Mouse (Mus musculus) MEL (cell line): ENCODE data around the gene Sdad1. TPM values are rescaled to one million over a fixed set of nuclear protein-coding genes. Genes with fewer than 3 reads are reported as not detected.

Experiments
- DNase-seq: peaks from one replicate; pipeline ENCODE4 v3.0.0; 2011; ENCODE audit warnings: low read depth, low spot score
- H3K27ac ChIP-seq: 2 replicates; pipeline ENCODE4 v1.5.1; 2012; ENCODE audit warnings: low read depth, mild to moderate bottlenecking, control low read depth, low read length, moderate library complexity; ENCODE audit not compliant: control insufficient read depth
- H3K27me3 ChIP-seq, 2 experiments: fragments of 150-350 bp in 1 of 2; sonication (generic) in 1 of 2; 2 replicates each; pipeline ENCODE4 v1.6.1; 2012; ENCODE audit warnings: low read length in 2 of 2, mild to moderate bottlenecking in 2 of 2, improper control_type of control experiment in 1 of 2, moderate library complexity in 1 of 2; ENCODE audit not compliant: insufficient read depth in 2 of 2, control insufficient read depth in 1 of 2
- H3K36me3 ChIP-seq, 2 experiments: 2 replicates each; pipeline ENCODE4 v1.6.1; 2012 to 2014; ENCODE audit warnings: low read length in 2 of 2, improper control_type of control experiment in 1 of 2, inconsistent platforms in 1 of 2, mild to moderate bottlenecking in 1 of 2; ENCODE audit not compliant: insufficient read depth in 2 of 2, control insufficient read depth in 1 of 2
- H3K4me1 ChIP-seq, 2 experiments: fragments of 150-350 bp in 1 of 2; sonication (generic) in 1 of 2; 2 replicates each; pipeline ENCODE4 v1.6.1; 2012; ENCODE audit warnings: low read length in 2 of 2, improper control_type of control experiment in 1 of 2, mild to moderate bottlenecking in 1 of 2; ENCODE audit not compliant: insufficient read depth in 2 of 2, control insufficient read depth in 1 of 2
- H3K4me3 ChIP-seq, 2 experiments: fragments of 150-350 bp in 1 of 2; sonication (generic) in 1 of 2; 2 replicates each; pipeline ENCODE4 v1.5.1; 2012; ENCODE audit warnings: low read depth in 2 of 2, low read length in 2 of 2, mild to moderate bottlenecking in 2 of 2, moderate library complexity in 2 of 2, control low read depth in 1 of 2, improper control_type of control experiment in 1 of 2; ENCODE audit not compliant: control insufficient read depth in 1 of 2, insufficient read depth in 1 of 2
- H3K79me2 ChIP-seq: 2 replicates; pipeline ENCODE4 v1.6.1; 2012; ENCODE audit warnings: mild to moderate bottlenecking, low read length, moderate library complexity; ENCODE audit not compliant: control insufficient read depth, poor library complexity, insufficient read depth
- H3K9ac ChIP-seq: 2 replicates; pipeline ENCODE4 v1.6.1; 2012; ENCODE audit warnings: low read depth, mild to moderate bottlenecking, control low read depth, low read length, moderate library complexity; ENCODE audit not compliant: control insufficient read depth, poor library complexity, severe bottlenecking
- H3K9me3 ChIP-seq: fragments of 150-350 bp; sonication (generic); replicated peaks from 2 replicates; pipeline ENCODE4 v1.6.1; 2012; ENCODE audit warnings: mild to moderate bottlenecking, low read length, improper control_type of control experiment, moderate library complexity; ENCODE audit not compliant: insufficient read depth
- CHD1 ChIP-seq: IDR thresholded peaks from 2 replicates; pipeline ENCODE4 v1.6.1; 2012; ENCODE audit warnings: low read depth, mild to moderate bottlenecking, inconsistent platforms, low read length, improper control_type of control experiment
- CHD2 ChIP-seq: IDR thresholded peaks from 2 replicates; pipeline ENCODE4 v1.6.1; 2011; ENCODE audit warnings: low read length, improper control_type of control experiment
- CTCF ChIP-seq, 3 experiments: IDR thresholded peaks in 2 of 3; conservative IDR thresholded peaks in 1 of 3; 2 replicates each; pipeline ENCODE4 v1.5.1; 2011 to 2012; ENCODE audit warnings: low read length in 3 of 3, low read depth in 2 of 3, mild to moderate bottlenecking in 2 of 3, improper control_type of control experiment in 1 of 3, inconsistent platforms in 1 of 3, mixed read lengths in 1 of 3, moderate library complexity in 1 of 3; ENCODE audit not compliant: control insufficient read depth in 1 of 3, insufficient read depth in 1 of 3, poor library complexity in 1 of 3, severe bottlenecking in 1 of 3
- E2F4 ChIP-seq: IDR thresholded peaks from 2 replicates; pipeline ENCODE4 v1.6.1; 2011; ENCODE audit warnings: low read depth, low read length, improper control_type of control experiment, borderline replicate concordance
- ETS1 ChIP-seq: IDR thresholded peaks from 2 replicates; pipeline ENCODE4 v1.6.1; 2012; ENCODE audit warnings: low read depth, mild to moderate bottlenecking, inconsistent platforms, low read length, improper control_type of control experiment, moderate library complexity
- HCFC1 ChIP-seq: IDR thresholded peaks from 2 replicates; pipeline ENCODE4 v1.6.1; 2012; ENCODE audit warnings: low read depth, mild to moderate bottlenecking, inconsistent platforms, low read length, improper control_type of control experiment, moderate library complexity
- KAT2A ChIP-seq: conservative IDR thresholded peaks from 2 replicates; pipeline ENCODE4 v1.6.1; 2012; ENCODE audit warnings: low read depth, low read length, improper control_type of control experiment, inconsistent platforms
- MEF2A ChIP-seq: IDR thresholded peaks from 2 replicates; pipeline ENCODE4 v1.6.1; 2014; ENCODE audit warnings: low read depth, mild to moderate bottlenecking, inconsistent platforms, low read length, improper control_type of control experiment; ENCODE audit not compliant: poor library complexity, insufficient replicate concordance, severe bottlenecking; ENCODE audit errors: extremely low read depth
- POLR2AphosphoS5 ChIP-seq: IDR thresholded peaks from 2 replicates; pipeline ENCODE4 v1.6.1; 2012; ENCODE audit warnings: low read depth, borderline replicate concordance, mild to moderate bottlenecking, inconsistent platforms, low read length, moderate library complexity, mixed read lengths
- RAD21 ChIP-seq: IDR thresholded peaks from 2 replicates; pipeline ENCODE4 v1.6.1; 2011; ENCODE audit warnings: mild to moderate bottlenecking, low read depth, low read length, improper control_type of control experiment
- RCOR1 ChIP-seq: IDR thresholded peaks from 2 replicates; pipeline ENCODE4 v1.6.1; 2012; ENCODE audit warnings: low read depth, mild to moderate bottlenecking, inconsistent platforms, low read length, improper control_type of control experiment
- SIN3A ChIP-seq: IDR thresholded peaks from 2 replicates; pipeline ENCODE4 v1.6.1; 2012; ENCODE audit warnings: low read length, improper control_type of control experiment, inconsistent platforms
- SMC3 ChIP-seq: IDR thresholded peaks from 2 replicates; pipeline ENCODE4 v1.6.1; 2011; ENCODE audit warnings: low read depth, low read length, improper control_type of control experiment
- TBP ChIP-seq: IDR thresholded peaks from 2 replicates; pipeline ENCODE4 v1.8.0; 2011; ENCODE audit warnings: low read depth, low read length, improper control_type of control experiment
- TCF12 ChIP-seq: IDR thresholded peaks from 2 replicates; pipeline ENCODE4 v1.6.1; 2014; ENCODE audit warnings: low read depth, mild to moderate bottlenecking, inconsistent platforms, low read length, improper control_type of control experiment, moderate library complexity
- ZKSCAN1 ChIP-seq: IDR thresholded peaks from 2 replicates; pipeline ENCODE4 v1.6.1; 2012; ENCODE audit warnings: low read depth, mild to moderate bottlenecking, inconsistent platforms, low read length, improper control_type of control experiment, moderate library complexity
- ZNF384 ChIP-seq: IDR thresholded peaks from 2 replicates; pipeline ENCODE4 v1.6.1; 2012; ENCODE audit warnings: low read depth, mild to moderate bottlenecking, inconsistent platforms, low read length, improper control_type of control experiment
- polyA plus RNA-seq, 2 experiments: library from polyadenylated mRNA; stranded (reverse) in 1 of 2; unstranded in 1 of 2; fragments of >175 nt in 1 of 2; fragments of >200 nt in 1 of 2; gene quantifications; 2 replicates each; pipeline versions ENCODE4 v1.2.1 to v1.2.4; 2012; ENCODE audit warnings: low replicate concordance in 2 of 2, low read depth in 1 of 2; ENCODE audit not compliant: insufficient read length in 2 of 2, insufficient read depth in 1 of 2, missing spikeins in 1 of 2
- total RNA-seq: library from RNA; depleted of rRNA; stranded (reverse); fragments of 300-350 nt; gene quantifications from 2 replicates; pipeline ENCODE4 v1.2.3, GENCODE M21; 2012

Gene Sdad1
- total and polyA plus RNA-seq, 3 experiments: 72.4 to 73.0 TPM; not detected in 1

DNA sequence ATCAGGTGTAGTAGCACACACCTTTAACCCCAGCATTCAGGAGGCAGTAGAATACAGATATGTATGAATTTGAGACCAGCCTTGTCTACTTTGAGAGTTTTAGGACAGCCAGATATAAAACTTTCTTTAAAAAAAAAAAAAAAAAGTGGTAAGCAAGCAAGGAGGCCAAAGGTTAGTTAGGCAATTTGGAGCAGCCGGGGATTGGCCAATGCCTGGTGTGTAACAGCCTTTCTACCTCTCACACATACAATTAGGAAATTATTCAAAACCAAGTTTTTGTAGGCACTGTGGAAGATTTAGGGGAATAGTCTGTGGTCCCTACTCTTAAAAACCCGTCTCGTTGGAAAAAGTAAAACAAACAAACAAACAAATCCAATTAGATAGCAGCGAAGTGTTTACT lies 12.3 kb upstream of the Sdad1 start:
- Histone ChIP-seq H3K4me3 (no peak overlapping the region), H3K9me3 (no peaks in the 10 kb centered on the region), H3K27ac (no peak overlapping the region), H3K9ac (no peak overlapping the region)
- TF ChIP-seq HCFC1 (no peak), RCOR1 (no peak), KAT2A (no peak), E2F4 (no peak), RAD21 (no peak), ZKSCAN1 (no peak), SMC3 (no peak), POLR2AphosphoS5 (no peak), CHD2 (no peak), MEF2A (no peak), ZNF384 (no peak), CHD1 (no peak), TCF12 (no peak), TBP (no peak)
- TF ChIP-seq, all 39 proteins: peak for 0
- Histone ChIP-seq H3K36me3 (no peaks in the 10 kb centered on the region), H3K79me2 (no peaks in the 10 kb centered on the region), H3K27me3 (peaks cover 1 to 5% of the 10 kb centered on the region in 2 experiments; a peak in 2 of 4 replicates), H3K4me1 (peaks cover 0 to 4% of the 10 kb centered on the region in 2 experiments; a peak in 1 of 4 replicates)
- DNase-seq: no peak

DNA sequence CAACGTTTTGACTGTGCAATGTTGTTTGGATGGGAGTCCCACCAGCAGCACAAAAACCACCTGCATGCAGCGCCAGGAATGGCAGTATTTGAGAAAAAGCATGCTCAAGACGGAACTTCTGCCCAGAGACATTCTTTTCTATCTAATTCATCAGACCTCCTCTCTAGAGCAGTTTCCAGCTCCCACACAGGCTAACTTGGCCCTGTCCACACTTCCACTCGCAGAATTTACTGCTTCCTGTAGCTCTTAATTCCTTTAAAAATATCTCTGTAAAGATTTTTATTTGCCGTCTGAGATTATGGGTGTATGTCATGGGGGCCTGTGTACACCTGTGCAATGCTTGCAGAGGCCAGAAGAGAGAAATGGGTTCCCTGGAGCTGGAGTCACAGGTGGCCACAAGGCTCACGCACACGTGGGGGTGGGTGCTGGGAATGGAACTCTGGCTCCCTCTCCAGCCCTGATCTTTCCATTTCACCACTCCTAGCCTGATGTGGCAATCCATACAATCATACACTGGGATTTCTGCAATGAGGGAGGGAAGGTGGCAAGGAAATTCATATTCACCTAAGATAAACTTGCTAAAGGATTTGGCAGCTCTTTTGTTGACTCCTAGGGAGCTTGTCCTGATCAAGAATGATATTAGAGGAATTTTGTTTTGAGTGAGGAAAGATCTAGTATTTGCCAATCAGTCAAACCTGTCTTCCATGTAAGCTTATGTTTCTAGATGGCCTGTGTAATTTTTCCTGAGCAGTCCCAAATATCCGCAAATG lies 11.5 kb upstream of the Sdad1 start:
- H3K79me2 ChIP-seq: no peaks in the 10 kb centered on the region
- H3K4me1 ChIP-seq: peaks cover 0 to 4% of the 10 kb centered on the region in 2 experiments; a peak in 1 of 4 replicates
- no peak overlapping the region for H3K9ac ChIP-seq
- peaks cover 1 to 2% of the 10 kb centered on the region in 2 experiments; a peak in 2 of 4 replicates for H3K27me3 ChIP-seq
- H3K4me3 ChIP-seq: no peak overlapping the region
- TF ChIP-seq CHD2 (no peak), CTCF (IDR thresholded peaks at IDR 0.05 in 2 of 3, conservative IDR thresholded peaks at IDR 0.05 in 1 of 3; ENCODE audit: control insufficient read depth in 1 of 3, insufficient read depth in 1 of 3, low read depth in 2 of 3, low read length in 3 of 3, poor library complexity in 1 of 3, severe bottlenecking in 1 of 3) (no peak), TBP (no peak), E2F4 (no peak), SIN3A (no peak), ETS1 (no peak), RCOR1 (no peak), TCF12 (no peak), CHD1 (no peak), MEF2A (no peak)
- no peak overlapping the region for H3K27ac ChIP-seq
- H3K36me3 ChIP-seq: no peaks in the 10 kb centered on the region
- no peaks in the 10 kb centered on the region for H3K9me3 ChIP-seq
- DNase-seq: no peak
